In genomic region chr14:48655073-48655791, GRCm38 (mm10) we compare ENCODE assay signal across 12 mouse cellular contexts. TPM values are rescaled to one million over a fixed set of nuclear protein-coding genes. Genes with fewer than 3 reads are reported as not detected.
DNase-seq lines count a peak whose midpoint lies in the region; ATAC-seq and TF ChIP-seq lines count a peak whose summit lies in the region.
"Had no signal": no experiment of that assay in that cellular context is flagged by ENCODE, and none has a peak within 500 bp of the region (broad histone marks: within the 10 kb centered on the region; RNA-seq: fewer than 3 reads in every experiment).

No protein-coding gene starts in this region.

- H3K9me3 ChIP-seq in heart, embryonic 13.5 days, result no peaks in the 10 kb centered on the region
- H3K9me3 ChIP-seq in ES-E14 (ENCODE audit: control insufficient read depth, insufficient read depth, low read depth, low read length), result no peaks in the 10 kb centered on the region
- H3K9me3 ChIP-seq in forebrain, embryonic 14.5 days (replicated peaks; ENCODE audit: control insufficient read depth, low read length), result no peaks in the 10 kb centered on the region
- H3K9me3 ChIP-seq in midbrain, embryonic 10.5 days (replicated peaks), result no peaks in the 10 kb centered on the region

- no peaks in the 10 kb centered on the region for H3K36me3 ChIP-seq in heart, embryonic 13.5 days
- H3K36me3 ChIP-seq in ES-E14 (ENCODE audit: control insufficient read depth, insufficient read depth, low read length, poor library complexity, severe bottlenecking), result peaks cover 6% of the 10 kb centered on the region; the same call in 1 of the 2 replicates
- no peaks in the 10 kb centered on the region for H3K36me3 ChIP-seq in forebrain, embryonic 14.5 days (ENCODE audit: control insufficient read depth, insufficient read depth, low read length)
- peaks cover 48% of the 10 kb centered on the region for H3K36me3 ChIP-seq in midbrain, embryonic 10.5 days

- ATAC-seq in heart, embryonic 13.5 days (ENCODE audit: extremely low read depth, insufficient number of reproducible peaks, low FRiP score, low TSS enrichment), result no peak
- ATAC-seq in forebrain, embryonic 14.5 days, result no peak
- ATAC-seq: inflammation-experienced regulatory T-cells, adult 6 months had no signal

- in situ Hi-C loops in ES-E14 (cut with MboI; ENCODE audit: low sequenced_read_pairs in 2 of 2, unreplicated experiment in 2 of 2), result no loop called here

- H3K27ac ChIP-seq in heart, embryonic 13.5 days (replicated peaks), result no peak overlapping the region
- peak overlapping the region; percentile 100 for H3K27ac ChIP-seq in ES-E14 (ENCODE audit: insufficient read depth, low read depth, low read length, poor library complexity, severe bottlenecking)
- H3K27ac ChIP-seq in forebrain, embryonic 14.5 days (ENCODE audit: low read depth, low read length), result no peak overlapping the region
- peak overlapping the region; percentile 84 for H3K27ac ChIP-seq in midbrain, embryonic 10.5 days (replicated peaks)

- H3K4me3 ChIP-seq in heart, embryonic 13.5 days, result peak overlapping the region; percentile 17
- H3K4me3 ChIP-seq in ES-E14 (ENCODE audit: insufficient read depth in 1 of 2, low read depth in 1 of 2, low read length in 2 of 2, poor library complexity in 1 of 2, severe bottlenecking in 1 of 2), result peak overlapping the region; percentile 34 to 51
- no peak overlapping the region for H3K4me3 ChIP-seq in forebrain, embryonic 14.5 days (ENCODE audit: low read depth, low read length)
- H3K4me3 ChIP-seq in midbrain, embryonic 10.5 days, result peak overlapping the region; percentile 97

- no peak for DNase-seq in heart, postnatal 14 days
- DNase-seq in ES-E14 (ENCODE audit: low read depth, low spot score), result peak; percentile 79
- DNase-seq in forebrain, embryonic 14.5 days (ENCODE audit: low spot score), result no peak
- DNase-seq in midbrain, embryonic 10.5 days (ENCODE audit: low spot score), result peak; percentile 74
- DNase-seq in gastrocnemius, adult 8-10 months (ENCODE audit: low spot score in 2 of 2), result no peak
- no peak for DNase-seq in adrenal gland, postnatal 36 days
- no peak for DNase-seq in left cerebral cortex, postnatal 25 days (ENCODE audit: low spot score in 2 of 2)
- DNase-seq: cerebellum, adult 11-12 months; thymus, adult 18-20 months had no signal

- H3K4me1 ChIP-seq in heart, embryonic 13.5 days, result peaks cover 18% of the 10 kb centered on the region
- H3K4me1 ChIP-seq in ES-E14 (ENCODE audit: control insufficient read depth in 2 of 2, insufficient read depth in 2 of 2, low read length in 2 of 2, poor library complexity in 1 of 2), result peaks cover 6 to 16% of the 10 kb centered on the region in 2 experiments
- H3K4me1 ChIP-seq in forebrain, embryonic 14.5 days (ENCODE audit: control insufficient read depth, insufficient read depth, low read length), result peaks cover 3% of the 10 kb centered on the region; the same call in 1 of the 2 replicates
- peaks cover 92% of the 10 kb centered on the region for H3K4me1 ChIP-seq in midbrain, embryonic 10.5 days

- peak overlapping the region; percentile 32 for H3K4me2 ChIP-seq in heart, embryonic 13.5 days
- peak overlapping the region; percentile 21; the same call in 1 of the 2 replicates for H3K4me2 ChIP-seq in forebrain, embryonic 14.5 days (ENCODE audit: low read length)

- H3K27me3 ChIP-seq in heart, embryonic 13.5 days (replicated peaks), result peaks cover 100% of the 10 kb centered on the region
- H3K27me3 ChIP-seq in forebrain, embryonic 14.5 days (replicated peaks; ENCODE audit: control insufficient read depth, insufficient read depth, low read length), result peaks cover 88% of the 10 kb centered on the region
- H3K27me3 ChIP-seq in midbrain, embryonic 10.5 days (ENCODE audit: low read depth, poor library complexity, severe bottlenecking), result peaks cover 99% of the 10 kb centered on the region

- 2% methylated on average over 33 of the region's 33 CpGs for WGBS in heart, embryonic 13.5 days
- WGBS in forebrain, embryonic 14.5 days, result 12% methylated on average over 33 of the region's 33 CpGs
- 3% methylated on average over 33 of the region's 33 CpGs for WGBS in midbrain, embryonic 10.5 days

- no peak overlapping the region for H3K9ac ChIP-seq in heart, embryonic 13.5 days
- H3K9ac ChIP-seq in ES-E14 (ENCODE audit: insufficient read depth, low read depth, low read length, poor library complexity, severe bottlenecking), result peak overlapping the region; percentile 59
- no peak overlapping the region for H3K9ac ChIP-seq in forebrain, embryonic 14.5 days (ENCODE audit: low read length)

- intact Hi-C loops in heart, postnatal 14 days (cut with DNase I), result no loop called here
- intact Hi-C loops in left cerebral cortex, postnatal 25 days (cut with DNase I), result loop anchor here (5.0 kb wide), 1 partner anchor 147 kb away; no protein-coding TSS in a partner anchor

TF ChIP-seq in ES-E14, 5 proteins besides CTCF, POLR2A, EP300 and RAD21:
- TF ChIP-seq MAFK (IDR thresholded peaks at IDR 0.05; ENCODE audit: insufficient read depth, low read depth, low read length) (no peak), HCFC1 (IDR thresholded peaks at IDR 0.05; ENCODE audit: borderline replicate concordance, insufficient read depth, low read length) (no peak), ZNF384 (IDR thresholded peaks at IDR 0.05; ENCODE audit: low read depth, low read length) (no peak)

RNA-seq across cellular contexts. Expression of gene Otx2, which starts 18.4 kb away (rescaled TPM):
- polyA plus RNA-seq in heart, embryonic 13.5 days (2015; fragmentation: Nextera tagmentation; extraction: Ambion mirVana), result 0.13 TPM in 1 of 2 replicates, not detected in the other
- not detected for total RNA-seq in heart, postnatal 14 days (2021)
- 12.3 and 16.3 TPM in 2 replicates for total RNA-seq in ES-E14 (2012; rRNA removed)
- polyA plus RNA-seq in forebrain, embryonic 14.5 days (2014; fragmentation: Nextera tagmentation; extraction: Ambion mirVana), result 18.1 and 19.0 TPM in 2 replicates
- polyA plus RNA-seq in midbrain, embryonic 10.5 days (2016; fragmentation: Nextera tagmentation; extraction: Ambion mirVana), result 149 and 169 TPM in 2 replicates
- not detected for total RNA-seq in gastrocnemius, adult 8-10 months (2022)
- total RNA-seq in adrenal gland, postnatal 36 days (2021), result not detected
- total RNA-seq in left cerebral cortex, postnatal 25 days (2021), result under 1 TPM; 0.64 to 0.80 TPM
- total RNA-seq: megakaryocyte, adult 5-6 weeks had no signal
- polyA plus RNA-seq: inflammation-experienced regulatory T-cells, adult 6 months had no signal

Comparison
In these comparisons a context has a peak if more than half of its experiments do, and no peak if none do; other contexts are left out.
1. H3K27ac ChIP-seq: peak in ES-E14 (single experiment) and midbrain, embryonic 10.5 days (single experiment); none in heart, embryonic 13.5 days (single experiment) and forebrain, embryonic 14.5 days (single experiment).
2. DNase-seq: peak in ES-E14 (single experiment) and midbrain, embryonic 10.5 days (single experiment); none in heart, postnatal 14 days (0 of 2), forebrain, embryonic 14.5 days (single experiment), gastrocnemius, adult 8-10 months (0 of 2), adrenal gland, postnatal 36 days (0 of 2) and left cerebral cortex, postnatal 25 days (0 of 2).